ENCODE assay signal across 12 mouse cellular contexts in the genomic region with DNA sequence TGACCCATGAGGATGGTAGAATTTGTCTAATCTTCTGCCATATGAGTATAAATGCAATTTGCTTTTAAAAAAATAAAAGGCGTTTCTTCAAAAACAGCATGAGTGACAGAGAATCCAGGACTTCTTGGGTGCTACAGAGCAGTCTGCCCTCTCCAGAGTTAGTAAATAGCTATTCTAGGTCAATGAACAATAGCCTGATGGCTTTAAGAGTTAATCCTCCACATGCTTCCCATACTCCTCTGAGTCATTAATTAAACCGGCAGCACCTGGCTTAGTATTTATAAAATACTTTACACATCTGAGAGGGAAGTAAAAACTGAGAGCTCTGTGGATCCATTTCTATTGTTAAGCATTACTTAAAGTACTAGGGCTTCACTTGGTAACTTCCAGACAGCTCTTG.
"Had no signal": no experiment of that assay in that cellular context is flagged by ENCODE, and none has a peak within 500 bp of the region (broad histone marks: within the 10 kb centered on the region; RNA-seq: fewer than 3 reads in every experiment).

No protein-coding gene starts in this region.

- H3K4me3 ChIP-seq: intestine, embryonic 15.5 days; left cerebral cortex, adult 2 months; limb, embryonic 10.5 days; liver, embryonic 15.5 days; midbrain, embryonic 13.5 days had no signal

- H3K4me1 ChIP-seq: intestine, embryonic 15.5 days; limb, embryonic 10.5 days; liver, embryonic 15.5 days; midbrain, embryonic 13.5 days had no signal

- ATAC-seq: intestine, embryonic 15.5 days; lung, postnatal 0 days; midbrain, embryonic 13.5 days had no signal

- H3K9ac ChIP-seq: intestine, embryonic 15.5 days; liver, embryonic 15.5 days; midbrain, embryonic 13.5 days had no signal

- DNase-seq: kidney, adult 8-10 months; lung, adult 2 months; lung, postnatal 36 days; thymus, postnatal 4 days had no signal

- H3K27ac ChIP-seq: intestine, embryonic 15.5 days; left cerebral cortex, adult 2 months; limb, embryonic 10.5 days; liver, embryonic 15.5 days; midbrain, embryonic 13.5 days; stomach, postnatal 0 days had no signal

- H3K4me2 ChIP-seq: intestine, embryonic 15.5 days; liver, embryonic 11.5 days; liver, embryonic 15.5 days; midbrain, embryonic 13.5 days had no signal

- H3K27me3 ChIP-seq: intestine, embryonic 15.5 days; liver, embryonic 15.5 days had no signal

- H3K9me3 ChIP-seq: intestine, embryonic 15.5 days; limb, embryonic 10.5 days; liver, embryonic 15.5 days; midbrain, embryonic 13.5 days had no signal

- H3K36me3 ChIP-seq: intestine, embryonic 15.5 days; limb, embryonic 10.5 days; liver, embryonic 15.5 days; midbrain, embryonic 13.5 days had no signal
